Mouse (Mus musculus) liver, embryonic 12.5 days (tissue): ENCODE measurements around the gene Atp6v1d. TPM values are rescaled to one million over a fixed set of nuclear protein-coding genes. Genes with fewer than 3 reads are reported as not detected.
A peak's percentile ranks its signal among the peaks of the same experiment; 100 is the strongest.

Source experiments
- ATAC-seq: fragments of 200-750 bp; cut with Nextera tagmentation; 2 replicates; pipeline ENCODE4 v1.8.0; 2017; ENCODE audit warnings: moderate number of reproducible peaks, mild to moderate bottlenecking, moderate library complexity
- H3K27ac ChIP-seq: fragments of 300-500 bp; sonication (generic); 2 replicates; pipeline ENCODE4 v1.5.1; 2016; ENCODE audit warnings: mild to moderate bottlenecking
- H3K27me3 ChIP-seq: fragments of 300-500 bp; sonication (generic); replicated peaks from 2 replicates; pipeline ENCODE4 v1.6.1; 2016; ENCODE audit warnings: mild to moderate bottlenecking, moderate library complexity
- H3K36me3 ChIP-seq: fragments of 300-500 bp; sonication (generic); 2 replicates; pipeline ENCODE4 v1.6.1; 2016; ENCODE audit warnings: mild to moderate bottlenecking, moderate library complexity
- H3K4me1 ChIP-seq: fragments of 300-500 bp; sonication (generic); 2 replicates; pipeline ENCODE4 v1.6.1; 2016
- H3K4me2 ChIP-seq: fragments of 300-500 bp; sonication (generic); 2 replicates; pipeline ENCODE4 v1.6.1; 2016; ENCODE audit warnings: mild to moderate bottlenecking, moderate library complexity
- H3K4me3 ChIP-seq: fragments of 300-500 bp; sonication (generic); 2 replicates; pipeline ENCODE4 v1.5.1; 2016; ENCODE audit warnings: mild to moderate bottlenecking, moderate library complexity
- H3K9ac ChIP-seq: fragments of 300-500 bp; sonication (generic); 2 replicates; pipeline ENCODE4 v1.6.1; 2016; ENCODE audit warnings: mild to moderate bottlenecking, moderate library complexity
- H3K9me3 ChIP-seq: fragments of 300-500 bp; sonication (generic); replicated peaks from 2 replicates; pipeline ENCODE4 v1.6.1; 2016; ENCODE audit warnings: mild to moderate bottlenecking, moderate library complexity
- WGBS: fragments of 180-500 bp; shearing (Covaris S2); methylation state at CpG from one replicate; pipeline ENCODE4 v1.1.7; 2016; ENCODE audit not compliant: insufficient replicate concordance; 5-methylcytosine and 5-hydroxymethylcytosine counted together
- polyA plus RNA-seq: library from polyadenylated mRNA; unstranded; fragments of >200 nt; fragmentation: Nextera tagmentation; extraction: Ambion mirVana; gene quantifications from 2 replicates; pipeline ENCODE4 v1.2.1, GENCODE M21; 2016

Gene Atp6v1d
- polyA plus RNA-seq, 1 experiment from 2014 or later, result 37.2 TPM

GRCm38 (mm10) chr12:78868115-78868514 lies 6.7 kb upstream of the Atp6v1d start:
- Histone ChIP-seq H3K4me3 (no peak overlapping the region), H3K9ac (no peak overlapping the region), H3K4me1 (peaks cover 21% of the 10 kb centered on the region), H3K4me2 (no peak overlapping the region), H3K27ac (no peak overlapping the region), H3K36me3 (peaks cover 68% of the 10 kb centered on the region), H3K27me3 (no peaks in the 10 kb centered on the region), H3K9me3 (no peaks in the 10 kb centered on the region)
- no peak for ATAC-seq
- WGBS, result 74% methylated on average over 1 of the region's 1 CpGs

- H3K27ac ChIP-seq, result no peak overlapping the region
- no peaks in the 10 kb centered on the region for H3K27me3 ChIP-seq
- WGBS, result 88% methylated on average over 1 of the region's 1 CpGs
- H3K36me3 ChIP-seq, result peaks cover 52% of the 10 kb centered on the region
- ATAC-seq, result no peak
- H3K4me2 ChIP-seq, result no peak overlapping the region
- peaks cover 28% of the 10 kb centered on the region for H3K4me1 ChIP-seq
- H3K9ac ChIP-seq, result no peak overlapping the region
- H3K9me3 ChIP-seq, result no peaks in the 10 kb centered on the region
- H3K4me3 ChIP-seq, result no peak overlapping the region
Measured at GRCm38 (mm10) chr12:78865434-78865833, 4.0 kb upstream of the Atp6v1d start.

GRCm38 (mm10) chr12:78862254-78862730 lies 854 bp upstream of the Atp6v1d start:
- H3K4me1 ChIP-seq, result peaks cover 50% of the 10 kb centered on the region
- peaks cover 27% of the 10 kb centered on the region for H3K36me3 ChIP-seq
- no peaks in the 10 kb centered on the region for H3K9me3 ChIP-seq
- peak overlapping the region; percentile 84 for H3K4me2 ChIP-seq
- H3K27ac ChIP-seq, result peak overlapping the region; percentile 93
- peak overlapping the region; percentile 84 for H3K9ac ChIP-seq
- H3K4me3 ChIP-seq, result peak overlapping the region; percentile 90
- WGBS, result under 1% methylated on average over 22 of the region's 22 CpGs
- no peaks in the 10 kb centered on the region for H3K27me3 ChIP-seq
- ATAC-seq, result peak; percentile 32

- no peak for ATAC-seq
- H3K36me3 ChIP-seq, result peaks cover 27% of the 10 kb centered on the region
- H3K9ac ChIP-seq, result peak overlapping the region; percentile 84
- H3K4me3 ChIP-seq, result peak overlapping the region; percentile 90
- H3K9me3 ChIP-seq, result no peaks in the 10 kb centered on the region
- WGBS, result under 1% methylated on average over 30 of the region's 30 CpGs
- H3K4me2 ChIP-seq, result peak overlapping the region; percentile 84
- no peaks in the 10 kb centered on the region for H3K27me3 ChIP-seq
- peak overlapping the region; percentile 93 for H3K27ac ChIP-seq
- H3K4me1 ChIP-seq, result peaks cover 50% of the 10 kb centered on the region
Measured at GRCm38 (mm10) chr12:78860921-78861495, 430 bp downstream of the Atp6v1d start.

- H3K4me3 ChIP-seq, result no peak overlapping the region
- WGBS, result 82% methylated on average over 4 of the region's 4 CpGs
- no peaks in the 10 kb centered on the region for H3K9me3 ChIP-seq
- H3K36me3 ChIP-seq, result peaks cover 68% of the 10 kb centered on the region
- H3K4me2 ChIP-seq, result no peak overlapping the region
- ATAC-seq, result no peak
- H3K4me1 ChIP-seq, result no peaks in the 10 kb centered on the region
- no peak overlapping the region for H3K9ac ChIP-seq
- H3K27ac ChIP-seq, result no peak overlapping the region
- H3K27me3 ChIP-seq, result no peaks in the 10 kb centered on the region
Measured at GRCm38 (mm10) chr12:78848246-78848645, 13.2 kb downstream of the Atp6v1d start.

- H3K27ac ChIP-seq, result no peak overlapping the region
- no peaks in the 10 kb centered on the region for H3K9me3 ChIP-seq
- ATAC-seq, result no peak
- 77% methylated on average over 1 of the region's 1 CpGs for WGBS
- no peak overlapping the region for H3K4me3 ChIP-seq
- no peaks in the 10 kb centered on the region for H3K27me3 ChIP-seq
- no peak overlapping the region for H3K4me2 ChIP-seq
- H3K4me1 ChIP-seq, result no peaks in the 10 kb centered on the region
- no peak overlapping the region for H3K9ac ChIP-seq
- H3K36me3 ChIP-seq, result peaks cover 78% of the 10 kb centered on the region
Measured at GRCm38 (mm10) chr12:78842429-78842828, 19.0 kb downstream of the Atp6v1d start.

- 0 out of 2 replicates have a peak, but pooled peaks cover 4% of the 10 kb centered on the region for H3K4me1 ChIP-seq
- H3K27me3 ChIP-seq, result no peaks in the 10 kb centered on the region
- ATAC-seq, result no peak
- H3K4me2 ChIP-seq, result no peak overlapping the region
- 77% methylated on average over 4 of the region's 4 CpGs for WGBS
- no peak overlapping the region for H3K9ac ChIP-seq
- H3K36me3 ChIP-seq, result peaks cover 77% of the 10 kb centered on the region
- no peaks in the 10 kb centered on the region for H3K9me3 ChIP-seq
- no peak overlapping the region for H3K4me3 ChIP-seq
- no peak overlapping the region for H3K27ac ChIP-seq
Measured at GRCm38 (mm10) chr12:78839906-78840305, 21.5 kb downstream of the Atp6v1d start.

- 79% methylated on average over 2 of the region's 2 CpGs for WGBS
- H3K27ac ChIP-seq, result no peak overlapping the region
- H3K9ac ChIP-seq, result no peak overlapping the region
- peaks cover 9% of the 10 kb centered on the region for H3K4me1 ChIP-seq
- 0 out of 2 replicates have a peak, but pooled peaks have one; percentile 37 for ATAC-seq
- no peak overlapping the region for H3K4me2 ChIP-seq
- H3K36me3 ChIP-seq, result peaks cover 58% of the 10 kb centered on the region
- no peak overlapping the region for H3K4me3 ChIP-seq
- H3K27me3 ChIP-seq, result no peaks in the 10 kb centered on the region
- H3K9me3 ChIP-seq, result no peaks in the 10 kb centered on the region
Measured at GRCm38 (mm10) chr12:78834496-78834895, 26.9 kb downstream of the Atp6v1d start.

GRCm38 (mm10) chr12:78814437-78814836 lies 47.0 kb downstream of the Atp6v1d start:
- no peak overlapping the region for H3K9ac ChIP-seq
- H3K4me2 ChIP-seq, result no peak overlapping the region
- H3K36me3 ChIP-seq, result peaks cover 8% of the 10 kb centered on the region; the same call in 1 of the 2 replicates
- H3K9me3 ChIP-seq, result no peaks in the 10 kb centered on the region
- H3K27me3 ChIP-seq, result no peaks in the 10 kb centered on the region
- H3K27ac ChIP-seq, result no peak overlapping the region
- no peak overlapping the region for H3K4me3 ChIP-seq
- no peak for ATAC-seq
- no peaks in the 10 kb centered on the region for H3K4me1 ChIP-seq

- ATAC-seq, result no peak
- no peaks in the 10 kb centered on the region for H3K4me1 ChIP-seq
- H3K9me3 ChIP-seq, result no peaks in the 10 kb centered on the region
- H3K9ac ChIP-seq, result no peak overlapping the region
- H3K27ac ChIP-seq, result no peak overlapping the region
- peaks cover 19% of the 10 kb centered on the region for H3K36me3 ChIP-seq
- H3K4me3 ChIP-seq, result no peak overlapping the region
- no peaks in the 10 kb centered on the region for H3K27me3 ChIP-seq
- H3K4me2 ChIP-seq, result no peak overlapping the region
Measured at GRCm38 (mm10) chr12:78801836-78802235, 59.6 kb downstream of the Atp6v1d start.

- Histone ChIP-seq H3K36me3 (peaks cover 19% of the 10 kb centered on the region), H3K4me1 (no peaks in the 10 kb centered on the region), H3K27ac (no peak overlapping the region), H3K4me3 (no peak overlapping the region), H3K9me3 (no peaks in the 10 kb centered on the region), H3K4me2 (no peak overlapping the region), H3K27me3 (no peaks in the 10 kb centered on the region), H3K9ac (no peak overlapping the region)
- WGBS, result 77% methylated on average over 3 of the region's 3 CpGs
- ATAC-seq, result no peak
Measured at GRCm38 (mm10) chr12:78800036-78800435, 61.4 kb downstream of the Atp6v1d start.

GRCm38 (mm10) chr12:78794236-78794635 lies 67.2 kb downstream of the Atp6v1d start:
- Histone ChIP-seq H3K9me3 (no peaks in the 10 kb centered on the region), H3K4me2 (no peak overlapping the region), H3K36me3 (peaks cover 19% of the 10 kb centered on the region), H3K27me3 (no peaks in the 10 kb centered on the region), H3K27ac (no peak overlapping the region), H3K4me3 (no peak overlapping the region), H3K4me1 (peaks cover 9% of the 10 kb centered on the region), H3K9ac (no peak overlapping the region)
- no peak for ATAC-seq
- WGBS, result 48% methylated on average over 1 of the region's 1 CpGs

GRCm38 (mm10) chr12:78790791-78791190 lies 70.6 kb downstream of the Atp6v1d start:
- H3K4me2 ChIP-seq, result no peak overlapping the region
- H3K4me3 ChIP-seq, result no peak overlapping the region
- H3K9me3 ChIP-seq, result no peaks in the 10 kb centered on the region
- H3K27me3 ChIP-seq, result no peaks in the 10 kb centered on the region
- ATAC-seq, result no peak
- H3K36me3 ChIP-seq, result no peaks in the 10 kb centered on the region
- 66% methylated on average over 2 of the region's 2 CpGs for WGBS
- no peak overlapping the region for H3K9ac ChIP-seq
- peaks cover 22% of the 10 kb centered on the region for H3K4me1 ChIP-seq
- H3K27ac ChIP-seq, result no peak overlapping the region
